Mouse (Mus musculus) heart, embryonic 11.5 days (tissue): ENCODE measurements at regions not wholly inside any gene's neighbourhood (a gene's known extent, or its start where the extent isn't known, plus 50 kb on each side); places are given as distances from the start of the nearest gene placed in this dataset.
"Not testable (repeated sequence)": the region's sequence is repeated elsewhere in the genome, so short reads cannot be mapped to it uniquely, and the experiment has no call there.

Source experiments
- ATAC-seq: fragments of 200-750 bp; cut with Nextera tagmentation; replicated peaks from 2 replicates; pipeline ENCODE4 v1.8.0; 2017; ENCODE audit warnings: moderate library complexity; ENCODE audit not compliant: insufficient number of reproducible peaks, low FRiP score, low TSS enrichment
- H3K27ac ChIP-seq: fragments of 300-500 bp; sonication (generic); 2 replicates; pipeline ENCODE4 v1.5.1; 2014; ENCODE audit warnings: mild to moderate bottlenecking, low read depth, low read length
- H3K27me3 ChIP-seq: fragments of 300-500 bp; sonication (generic); 2 replicates; pipeline ENCODE4 v1.6.1; 2014; ENCODE audit warnings: mild to moderate bottlenecking, low read length, mixed read lengths; ENCODE audit not compliant: control insufficient read depth, insufficient read depth
- H3K36me3 ChIP-seq: fragments of 300-500 bp; sonication (generic); 2 replicates; pipeline ENCODE4 v1.6.1; 2014; ENCODE audit warnings: mild to moderate bottlenecking, low read length, moderate library complexity, mixed read lengths; ENCODE audit not compliant: control insufficient read depth, insufficient read depth
- H3K4me1 ChIP-seq: fragments of 300-500 bp; sonication (generic); 2 replicates; pipeline ENCODE4 v1.6.1; 2014; ENCODE audit warnings: low read length; ENCODE audit not compliant: control insufficient read depth, insufficient read depth
- H3K4me2 ChIP-seq: fragments of 300-500 bp; sonication (generic); 2 replicates; pipeline ENCODE4 v1.6.1; 2014; ENCODE audit warnings: mild to moderate bottlenecking, moderate library complexity
- H3K4me3 ChIP-seq: fragments of 300-500 bp; sonication (generic); 2 replicates; pipeline ENCODE4 v1.5.1; 2014; ENCODE audit warnings: low read depth, low read length
- H3K9ac ChIP-seq: fragments of 300-500 bp; sonication (generic); 2 replicates; pipeline ENCODE4 v1.6.1; 2014; ENCODE audit warnings: mild to moderate bottlenecking, low read depth, low read length, moderate library complexity
- H3K9me3 ChIP-seq: fragments of 300-500 bp; sonication (generic); replicated peaks from 2 replicates; pipeline ENCODE4 v1.6.1; 2016; ENCODE audit warnings: low read length; ENCODE audit not compliant: control insufficient read depth
- WGBS: fragments of 180-500 bp; shearing (Covaris S2); extraction: QIAGEN DNeasy Blood & Tissue Kit; methylation state at CpG from one replicate; pipeline ENCODE4 v1.1.7; 2014; ENCODE audit not compliant: insufficient replicate concordance; 5-methylcytosine and 5-hydroxymethylcytosine counted together

- not testable (repeated sequence) for H3K27me3 ChIP-seq, H3K4me3 ChIP-seq, H3K4me1 ChIP-seq, ATAC-seq, H3K4me2 ChIP-seq, H3K9ac ChIP-seq, H3K36me3 ChIP-seq, H3K9me3 ChIP-seq, H3K27ac ChIP-seq
- no CpG with 5 or more reads among the region's 5 CpGs for WGBS
Measured at GRCm38 (mm10) chr2:166281137-166281536, 125.7 kb upstream of the Sulf2 start.

DNA sequence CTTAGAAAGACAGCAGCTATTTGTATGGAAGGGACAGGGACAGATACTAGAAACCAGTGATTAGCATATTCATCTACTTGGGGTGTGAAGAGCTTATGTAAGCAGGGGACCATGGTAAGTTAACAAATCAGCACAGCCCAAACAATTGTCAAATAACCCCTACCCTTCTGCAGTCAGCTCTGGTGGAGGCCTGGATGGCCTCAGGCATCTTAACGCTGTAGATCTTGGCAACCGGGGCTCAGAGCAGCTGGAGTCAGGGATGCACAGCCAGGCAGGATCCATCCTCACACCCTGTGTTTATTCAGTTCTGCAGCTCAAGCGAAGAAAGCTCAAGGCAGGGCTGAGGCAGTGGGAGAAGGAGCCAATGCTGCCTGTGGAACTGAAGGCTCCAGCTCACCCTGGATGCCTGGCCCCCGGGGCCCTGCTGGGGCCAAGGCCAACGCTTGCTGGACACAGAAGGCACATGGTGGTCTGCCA lies 125.2 kb upstream of the Sulf2 start:
- no peak overlapping the region for H3K9ac ChIP-seq
- no peak for ATAC-seq
- 54% methylated on average over 5 of the region's 5 CpGs for WGBS
- H3K36me3 ChIP-seq, result no peaks in the 10 kb centered on the region
- H3K4me3 ChIP-seq, result no peak overlapping the region
- H3K9me3 ChIP-seq, result 0 out of 2 replicates have a peak, but pooled peaks cover 3% of the 10 kb centered on the region
- no peak overlapping the region for H3K27ac ChIP-seq
- H3K4me2 ChIP-seq, result no peak overlapping the region
- H3K27me3 ChIP-seq, result no peaks in the 10 kb centered on the region
- no peaks in the 10 kb centered on the region for H3K4me1 ChIP-seq

GRCm38 (mm10) chr2:166279676-166280075 lies 124.2 kb upstream of the Sulf2 start:
- ATAC-seq, result no peak
- Histone ChIP-seq H3K27ac (no peak overlapping the region), H3K4me3 (no peak overlapping the region), H3K4me1 (no peaks in the 10 kb centered on the region), H3K27me3 (no peaks in the 10 kb centered on the region), H3K9ac (no peak overlapping the region), H3K36me3 (no peaks in the 10 kb centered on the region), H3K9me3 (0 out of 2 replicates have a peak, but pooled peaks cover 3% of the 10 kb centered on the region), H3K4me2 (no peak overlapping the region)
- WGBS, result 91% methylated on average over 15 of the region's 15 CpGs

GRCm38 (mm10) chr2:166275398-166275797 lies 119.9 kb upstream of the Sulf2 start:
- WGBS, result 86% methylated on average over 8 of the region's 8 CpGs
- Histone ChIP-seq H3K9me3 (0 out of 2 replicates have a peak, but pooled peaks cover 3% of the 10 kb centered on the region), H3K27me3 (no peaks in the 10 kb centered on the region), H3K27ac (no peak overlapping the region), H3K9ac (no peak overlapping the region), H3K4me3 (no peak overlapping the region), H3K4me2 (no peak overlapping the region), H3K4me1 (0 out of 2 replicates have a peak, but pooled peaks cover 3% of the 10 kb centered on the region), H3K36me3 (no peaks in the 10 kb centered on the region)
- ATAC-seq, result no peak

DNA sequence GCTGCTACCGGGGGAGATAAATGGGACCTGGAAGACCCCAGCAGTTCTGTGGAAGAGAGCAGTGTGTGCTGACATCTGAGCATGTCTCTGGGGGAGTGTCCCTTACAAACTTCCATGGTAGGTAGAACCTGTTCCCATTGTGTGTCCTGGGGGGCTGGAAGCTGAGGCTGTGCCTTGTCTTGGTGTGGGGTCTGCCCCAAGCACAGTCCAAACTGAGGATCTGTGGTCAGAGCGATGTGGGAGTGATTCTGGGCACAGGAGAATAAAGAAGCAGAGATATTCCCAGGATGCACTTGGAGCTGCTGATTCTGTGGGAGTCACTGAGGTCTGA lies 118.5 kb upstream of the Sulf2 start:
- 72% methylated on average over 2 of the region's 2 CpGs for WGBS
- Histone ChIP-seq H3K27ac (no peak overlapping the region), H3K27me3 (no peaks in the 10 kb centered on the region), H3K9me3 (no peaks in the 10 kb centered on the region), H3K4me1 (0 out of 2 replicates have a peak, but pooled peaks cover 3% of the 10 kb centered on the region), H3K9ac (no peak overlapping the region), H3K4me2 (no peak overlapping the region), H3K4me3 (no peak overlapping the region), H3K36me3 (no peaks in the 10 kb centered on the region)
- ATAC-seq, result no peak

DNA sequence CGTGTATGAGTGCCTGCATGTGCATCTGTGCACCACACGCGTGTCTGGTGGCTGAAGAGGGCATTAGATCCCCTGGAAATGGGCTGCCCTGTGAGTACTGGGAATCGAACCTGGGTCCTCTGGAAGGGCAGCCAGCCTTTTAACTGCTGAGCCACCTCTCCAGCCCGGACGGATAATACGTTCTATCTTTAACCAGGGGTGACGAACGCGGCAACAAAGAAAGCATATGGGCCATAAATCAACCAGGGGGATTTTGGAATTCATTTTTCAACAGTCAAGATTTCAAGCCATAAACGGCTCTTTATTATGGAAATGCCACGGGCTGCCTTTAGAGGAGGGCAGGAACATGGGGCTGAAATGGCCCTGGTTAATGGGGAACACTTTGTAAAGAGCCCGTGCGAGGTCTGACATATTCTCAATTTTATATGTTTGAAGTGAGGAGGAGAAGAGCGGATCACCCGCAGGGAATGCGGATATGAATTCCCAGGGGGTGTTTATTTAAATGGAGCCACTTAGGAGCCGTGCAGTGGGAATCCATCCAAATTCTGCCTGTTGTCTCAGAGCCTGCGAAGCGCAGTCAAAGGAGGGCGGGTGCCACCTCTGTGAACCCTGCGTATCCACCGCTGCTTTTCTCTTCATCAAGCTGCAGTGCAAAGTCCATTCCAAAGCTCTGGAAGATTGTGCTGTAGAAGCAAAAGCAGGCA lies 118.0 kb upstream of the Sulf2 start:
- no peaks in the 10 kb centered on the region for H3K27me3 ChIP-seq
- no peaks in the 10 kb centered on the region for H3K9me3 ChIP-seq
- no peak overlapping the region for H3K27ac ChIP-seq
- no peaks in the 10 kb centered on the region for H3K36me3 ChIP-seq
- no peak overlapping the region for H3K9ac ChIP-seq
- H3K4me1 ChIP-seq, result 0 out of 2 replicates have a peak, but pooled peaks cover 3% of the 10 kb centered on the region
- H3K4me3 ChIP-seq, result no peak overlapping the region
- no peak overlapping the region for H3K4me2 ChIP-seq
- 70% methylated on average over 23 of the region's 23 CpGs for WGBS
- ATAC-seq, result no peak

DNA sequence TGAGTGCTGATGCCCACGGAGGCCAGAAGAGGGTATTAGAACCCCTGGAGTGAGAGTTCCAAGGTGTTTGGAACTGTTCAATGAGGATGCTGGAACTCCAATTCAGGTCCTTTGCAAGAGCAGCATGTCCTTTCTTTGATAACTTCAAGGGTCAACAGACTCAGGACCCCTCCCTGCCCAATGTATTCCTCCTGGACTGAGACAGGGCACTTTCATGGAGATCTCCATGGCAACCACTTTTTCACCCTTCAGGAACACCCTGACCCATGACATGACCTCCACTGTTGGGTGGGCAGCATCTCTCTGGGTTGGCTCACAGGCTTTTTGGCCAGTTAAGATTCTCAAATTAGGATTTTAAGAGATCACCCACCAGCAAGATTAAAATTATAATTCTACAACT lies 117.4 kb upstream of the Sulf2 start:
- no peak for ATAC-seq
- Histone ChIP-seq H3K27ac (no peak overlapping the region), H3K36me3 (no peaks in the 10 kb centered on the region), H3K9ac (no peak overlapping the region), H3K4me3 (no peak overlapping the region), H3K27me3 (no peaks in the 10 kb centered on the region), H3K4me1 (0 out of 2 replicates have a peak, but pooled peaks cover 3% of the 10 kb centered on the region), H3K4me2 (no peak overlapping the region), H3K9me3 (no peaks in the 10 kb centered on the region)
- WGBS, result 75% methylated on average over 1 of the region's 1 CpGs

GRCm38 (mm10) chr2:166272190-166272543 lies 116.7 kb upstream of the Sulf2 start:
- no peaks in the 10 kb centered on the region for H3K27me3 ChIP-seq
- ATAC-seq, result no peak
- H3K4me3 ChIP-seq, result no peak overlapping the region
- H3K4me1 ChIP-seq, result 0 out of 2 replicates have a peak, but pooled peaks cover 3% of the 10 kb centered on the region
- no peak overlapping the region for H3K9ac ChIP-seq
- no peaks in the 10 kb centered on the region for H3K36me3 ChIP-seq
- H3K4me2 ChIP-seq, result no peak overlapping the region
- H3K9me3 ChIP-seq, result no peaks in the 10 kb centered on the region
- 65% methylated on average over 7 of the region's 7 CpGs for WGBS
- no peak overlapping the region for H3K27ac ChIP-seq
